Mouse (Mus musculus) stomach, embryonic 14.5 days (tissue): ENCODE data around the gene Zrsr1. TPM values are rescaled to one million over a fixed set of nuclear protein-coding genes. Genes with fewer than 3 reads are reported as not detected.

ENCODE experiments used
- ATAC-seq: fragments of 200-750 bp; cut with Nextera tagmentation; 2 replicates; pipeline ENCODE4 v1.8.0; 2017; ENCODE audit warnings: low read depth, moderate TSS enrichment; ENCODE audit not compliant: insufficient number of reproducible peaks, insufficient read depth, low FRiP score
- H3K27ac ChIP-seq: fragments of 300-500 bp; sonication (generic); 2 replicates; pipeline ENCODE4 v1.5.1; 2014; ENCODE audit warnings: mild to moderate bottlenecking, low read length, moderate library complexity, mixed read lengths
- H3K27me3 ChIP-seq: fragments of 300-500 bp; sonication (generic); 2 replicates; pipeline ENCODE4 v1.6.1; 2014; ENCODE audit warnings: low read length, control low read depth, mixed read lengths; ENCODE audit not compliant: control insufficient read depth, insufficient read depth
- H3K36me3 ChIP-seq: fragments of 300-500 bp; sonication (generic); 2 replicates; pipeline ENCODE4 v1.6.1; 2014; ENCODE audit warnings: mild to moderate bottlenecking, control low read depth, low read length, moderate library complexity, mixed read lengths; ENCODE audit not compliant: control insufficient read depth, insufficient read depth
- H3K4me1 ChIP-seq: fragments of 300-500 bp; sonication (generic); 2 replicates; pipeline ENCODE4 v1.6.1; 2014; ENCODE audit warnings: low read length, control low read depth, mixed read lengths; ENCODE audit not compliant: control insufficient read depth, insufficient read depth
- H3K4me2 ChIP-seq: fragments of 300-500 bp; sonication (generic); replicated peaks from 2 replicates; pipeline ENCODE4 v1.6.1; 2014; ENCODE audit warnings: low read depth, low read length, control low read depth
- H3K4me3 ChIP-seq: fragments of 300-500 bp; sonication (generic); 2 replicates; pipeline ENCODE4 v1.5.1; 2014; ENCODE audit warnings: low read depth, low read length, control low read depth
- H3K9ac ChIP-seq: fragments of 300-500 bp; sonication (generic); replicated peaks from 2 replicates; pipeline ENCODE4 v1.6.1; 2014; ENCODE audit warnings: low read depth, mild to moderate bottlenecking, control low read depth, low read length, moderate library complexity, mixed read lengths
- H3K9me3 ChIP-seq: fragments of 300-500 bp; sonication (generic); 2 replicates; pipeline ENCODE4 v1.6.1; 2016; ENCODE audit warnings: low read depth, low read length, control low read depth; ENCODE audit not compliant: control insufficient read depth
- WGBS: fragments of 180-500 bp; shearing (Covaris S2); extraction: QIAGEN DNeasy Blood & Tissue Kit; methylation state at CpG from one replicate; pipeline ENCODE4 v1.1.7; 2014; 5-methylcytosine and 5-hydroxymethylcytosine counted together
- polyA plus RNA-seq: library from polyadenylated mRNA; unstranded; fragments of >200 nt; fragmentation: Nextera tagmentation; extraction: Ambion mirVana; gene quantifications from 2 replicates; pipeline ENCODE4 v1.2.1, GENCODE M21; 2014

Zrsr1 gene
- polyA plus RNA-seq, 1 experiment from 2014 or later = 1.9 TPM

GRCm38 (mm10) chr11:22937716-22938316 is 34.0 kb upstream of the Zrsr1 start:
- no peaks in the 10 kb centered on the region for H3K4me1 ChIP-seq
- H3K36me3 ChIP-seq = no peaks in the 10 kb centered on the region
- no peak for ATAC-seq
- H3K9ac ChIP-seq = no peak overlapping the region
- 94% methylated on average over 4 of the region's 4 CpGs for WGBS
- no peaks in the 10 kb centered on the region for H3K27me3 ChIP-seq
- H3K4me3 ChIP-seq = no peak overlapping the region
- no peak overlapping the region for H3K4me2 ChIP-seq
- H3K9me3 ChIP-seq = no peaks in the 10 kb centered on the region
- no peak overlapping the region for H3K27ac ChIP-seq

GRCm38 (mm10) chr11:22938983-22939382 is 32.8 kb upstream of the Zrsr1 start:
- no peaks in the 10 kb centered on the region for H3K36me3 ChIP-seq
- no peak for ATAC-seq
- WGBS = 71% methylated on average over 2 of the region's 2 CpGs

GRCm38 (mm10) chr11:22949101-22949500 is 22.7 kb upstream of the Zrsr1 start:
- no peak for ATAC-seq
- 92% methylated on average over 1 of the region's 1 CpGs for WGBS
- H3K27me3 ChIP-seq = no peaks in the 10 kb centered on the region

More at GRCm38 (mm10) chr11:22938983-22939382, 32.8 kb upstream of the Zrsr1 start:
- no peaks in the 10 kb centered on the region for H3K27me3 ChIP-seq
- H3K4me1 ChIP-seq = no peaks in the 10 kb centered on the region
- H3K4me3 ChIP-seq = no peak overlapping the region
- no peak overlapping the region for H3K9ac ChIP-seq
- H3K9me3 ChIP-seq = no peaks in the 10 kb centered on the region
- no peak overlapping the region for H3K4me2 ChIP-seq
- no peak overlapping the region for H3K27ac ChIP-seq

GRCm38 (mm10) chr11:22950131-22950530 is 21.7 kb upstream of the Zrsr1 start:
- Histone ChIP-seq H3K27ac (no peak overlapping the region), H3K36me3 (peaks cover under 1% of the 10 kb centered on the region; the same call in 1 of the 2 replicates), H3K4me2 (no peak overlapping the region), H3K27me3 (no peaks in the 10 kb centered on the region), H3K4me3 (no peak overlapping the region), H3K4me1 (no peaks in the 10 kb centered on the region), H3K9me3 (no peaks in the 10 kb centered on the region), H3K9ac (no peak overlapping the region)
- 91% methylated on average over 6 of the region's 6 CpGs for WGBS
- ATAC-seq = no peak

More at GRCm38 (mm10) chr11:22949101-22949500, 22.7 kb upstream of the Zrsr1 start:
- Histone ChIP-seq H3K9me3 (no peaks in the 10 kb centered on the region), H3K4me1 (no peaks in the 10 kb centered on the region), H3K9ac (no peak overlapping the region), H3K4me3 (no peak overlapping the region), H3K36me3 (no peaks in the 10 kb centered on the region; the same call in 1 of the 2 replicates), H3K27ac (no peak overlapping the region), H3K4me2 (no peak overlapping the region)

GRCm38 (mm10) chr11:22952668-22953067 is 19.1 kb upstream of the Zrsr1 start:
- WGBS = 87% methylated on average over 7 of the region's 7 CpGs
- ATAC-seq = no peak

GRCm38 (mm10) chr11:22956346-22956745 is 15.5 kb upstream of the Zrsr1 start:
- H3K4me1 ChIP-seq = no peaks in the 10 kb centered on the region
- no peaks in the 10 kb centered on the region for H3K9me3 ChIP-seq
- H3K27me3 ChIP-seq = no peaks in the 10 kb centered on the region
- no peak overlapping the region for H3K9ac ChIP-seq
- no peak for ATAC-seq
- no peak overlapping the region for H3K4me2 ChIP-seq
- 91% methylated on average over 6 of the region's 6 CpGs for WGBS
- H3K36me3 ChIP-seq = peaks cover 7% of the 10 kb centered on the region; the same call in 1 of the 2 replicates
- H3K27ac ChIP-seq = no peak overlapping the region
- no peak overlapping the region for H3K4me3 ChIP-seq

More at GRCm38 (mm10) chr11:22952668-22953067, 19.1 kb upstream of the Zrsr1 start:
- Histone ChIP-seq H3K9me3 (no peaks in the 10 kb centered on the region), H3K27me3 (no peaks in the 10 kb centered on the region), H3K36me3 (peaks cover 7% of the 10 kb centered on the region; the same call in 1 of the 2 replicates), H3K4me3 (no peak overlapping the region), H3K27ac (no peak overlapping the region), H3K9ac (no peak overlapping the region), H3K4me1 (no peaks in the 10 kb centered on the region), H3K4me2 (no peak overlapping the region)

- Histone ChIP-seq H3K4me2 (no peak overlapping the region), H3K27ac (no peak overlapping the region), H3K36me3 (peaks cover 7% of the 10 kb centered on the region; the same call in 1 of the 2 replicates), H3K9me3 (no peaks in the 10 kb centered on the region), H3K9ac (no peak overlapping the region), H3K4me1 (no peaks in the 10 kb centered on the region), H3K4me3 (no peak overlapping the region), H3K27me3 (no peaks in the 10 kb centered on the region)
- no peak for ATAC-seq
- 65% methylated on average over 4 of the region's 4 CpGs for WGBS
Measured at GRCm38 (mm10) chr11:22956830-22957229, 15.0 kb upstream of the Zrsr1 start.

- H3K27me3 ChIP-seq = no peaks in the 10 kb centered on the region
- 89% methylated on average over 4 of the region's 4 CpGs for WGBS
- ATAC-seq = no peak
- no peak overlapping the region for H3K4me3 ChIP-seq
- no peak overlapping the region for H3K9ac ChIP-seq
- H3K4me1 ChIP-seq = no peaks in the 10 kb centered on the region
- H3K36me3 ChIP-seq = peaks cover 7% of the 10 kb centered on the region; the same call in 1 of the 2 replicates
- no peaks in the 10 kb centered on the region for H3K9me3 ChIP-seq
- no peak overlapping the region for H3K27ac ChIP-seq
- no peak overlapping the region for H3K4me2 ChIP-seq
Measured at GRCm38 (mm10) chr11:22957791-22958374, 13.9 kb upstream of the Zrsr1 start.
